In the genomic region with DNA sequence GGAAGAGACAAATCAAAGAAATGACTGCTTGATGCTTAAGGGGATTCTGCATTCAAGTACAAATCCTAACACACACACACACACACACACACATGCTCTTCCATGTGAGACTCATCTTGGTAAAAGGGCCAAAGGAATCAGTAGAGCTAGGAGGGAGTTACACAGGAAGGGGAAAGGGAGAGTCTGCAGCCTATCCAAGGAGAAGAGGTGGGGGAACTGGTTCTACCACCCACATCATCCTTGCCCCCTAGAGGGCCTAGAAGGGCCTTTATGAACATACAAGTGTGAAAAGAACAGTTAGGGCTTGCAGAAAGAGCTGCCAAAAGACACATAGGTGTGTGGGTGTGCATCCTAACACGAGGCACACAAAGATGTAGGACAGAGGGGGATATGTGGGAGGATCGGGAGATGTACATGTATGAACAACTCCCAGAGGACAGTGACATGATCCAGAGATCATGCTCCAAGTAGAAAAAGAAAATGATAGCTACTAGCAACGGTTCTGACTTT, we compare ENCODE assay signal across 1 mouse cellular context.
TF ChIP-seq lines count a peak whose summit lies in the region.

No protein-coding gene starts in this region.

TF ChIP-seq in myocyte, 11 proteins besides CTCF, POLR2A, EP300 and RAD21:
- no peak for TF ChIP-seq MAX (IDR thresholded peaks at IDR 0.05; ENCODE audit: low read depth)
- TF ChIP-seq MYOD1 (IDR thresholded peaks at IDR 0.05; ENCODE audit: control insufficient read depth in 1 of 3, insufficient read length in 2 of 3, low read depth in 2 of 3) = no peak
- no peak for TF ChIP-seq REST (IDR thresholded peaks at IDR 0.05; ENCODE audit: insufficient read depth, insufficient read length)
